Mouse (Mus musculus): ENCODE results near the gene Cxcl15.

- TF ChIP-seq CTCF (IDR thresholded peaks at IDR 0.05; ENCODE audit: borderline replicate concordance, insufficient read depth, low read length) = no peak
- TF ChIP-seq POLR2A (IDR thresholded peaks at IDR 0.05; ENCODE audit: low read depth, low read length) = no peak
These were observed 6.2 kb upstream of the Cxcl15 start for GRCm38 (mm10) chr5:90788114-90788513.

Data from embryonic fibroblast, embryonic 13.5 days (primary cell).